Mouse (Mus musculus) urinary bladder, postnatal 4 days (tissue): ENCODE data around the gene Wdr81.

Experiments
- DNase-seq, 2 experiments: peaks; one replicate each; pipeline ENCODE4 v3.0.0; 2021 to 2022; ENCODE audit warnings: low spot score in 2 of 2

Wdr81 gene

GRCm38 (mm10) chr11:75399411-75399841, 55.1 kb downstream of the Wdr81 start:
- DNase-seq = no peak

GRCm38 (mm10) chr11:75397452-75397851, 57.1 kb downstream of the Wdr81 start:
- no peak for DNase-seq

GRCm38 (mm10) chr11:75395611-75396010, 58.9 kb downstream of the Wdr81 start:
- no peak for DNase-seq
